ENCODE assay signal across 27 mouse cellular contexts in the genomic region with DNA sequence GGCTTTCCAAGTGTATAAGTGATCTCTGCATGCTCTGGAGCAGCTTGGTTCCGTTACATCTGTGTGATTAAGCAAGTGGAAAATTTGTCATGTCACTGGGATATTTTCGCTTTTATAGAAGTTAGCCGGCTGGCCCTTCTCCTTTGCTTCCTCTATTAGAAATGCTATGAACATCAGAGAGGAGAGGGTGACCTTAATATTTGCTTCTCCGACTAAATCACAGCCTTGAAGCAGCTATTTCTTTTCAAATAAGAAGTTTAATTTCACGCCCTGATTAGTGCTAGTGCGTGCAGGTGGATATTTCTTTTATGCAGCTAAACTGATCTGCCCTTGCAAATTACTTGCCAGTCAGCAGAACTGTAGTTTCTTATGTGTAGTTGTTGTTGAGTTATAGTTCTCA. TPM values are rescaled to one million over a fixed set of nuclear protein-coding genes. Genes with fewer than 3 reads are reported as not detected.
DNase-seq lines count a peak whose midpoint lies in the region; ATAC-seq and TF ChIP-seq lines count a peak whose summit lies in the region.
"Had no signal": no experiment of that assay in that cellular context is flagged by ENCODE, and none has a peak within 500 bp of the region (broad histone marks: within the 10 kb centered on the region; RNA-seq: fewer than 3 reads in every experiment).

No protein-coding gene starts in this region.

- DNase-seq in kidney, postnatal 10 days = peak; percentile 26
- no peak for DNase-seq in kidney, postnatal 36 days
- DNase-seq in lung, postnatal 0 days (ENCODE audit: low spot score) = peak; percentile 59
- no peak for DNase-seq in lung, adult 18-20 months
- peak; percentile 19 for DNase-seq in Muller cell, postnatal 12 days (ENCODE audit: inconsistent ontology term)
- peak; percentile 12 for DNase-seq in retina, embryonic 14.5 days (ENCODE audit: low spot score)
- DNase-seq in heart, adult 9 months (ENCODE audit: low spot score in 2 of 2) = no peak
- DNase-seq: adrenal gland, postnatal 25 days; cerebellum, postnatal 14 days; forebrain, postnatal 0 days; gastrocnemius, postnatal 14 days; heart, postnatal 4 days; liver, postnatal 0 days; lung, postnatal 4 days; right cerebral cortex, postnatal 14 days; thymus, postnatal 4 days had no signal

- no peaks in the 10 kb centered on the region for H3K9me3 ChIP-seq in lung, postnatal 0 days (ENCODE audit: low read length)
- H3K9me3 ChIP-seq: heart, embryonic 10.5 days; heart, embryonic 15.5 days; hindbrain, embryonic 13.5 days; limb, embryonic 13.5 days; liver, embryonic 12.5 days; megakaryocyte, embryonic 14.5 days; neural tube, embryonic 13.5 days had no signal

- no peak overlapping the region for H3K4me3 ChIP-seq in lung, postnatal 0 days (ENCODE audit: low read depth, low read length)
- H3K4me3 ChIP-seq: erythroblast, embryonic 14.5 days; heart, embryonic 10.5 days; heart, embryonic 15.5 days; hindbrain, embryonic 13.5 days; left cerebral cortex, adult 2 months; limb, embryonic 13.5 days; liver, embryonic 12.5 days; megakaryocyte, embryonic 14.5 days; neural tube, embryonic 13.5 days had no signal

- TF ChIP-seq CTCF in lung, postnatal 0 days (IDR thresholded peaks at IDR 0.05) = no peak

- WGBS in lung, postnatal 0 days = 78% methylated on average over 6 of the region's 6 CpGs

- TF ChIP-seq EP300 in lung, postnatal 0 days (IDR thresholded peaks at IDR 0.05) = no peak

- no peak for ATAC-seq in lung, postnatal 0 days
- ATAC-seq: CD4-positive, CD25-positive, alpha-beta regulatory T cell, adult 4 months; forebrain, postnatal 0 days; intestine, embryonic 16.5 days; liver, embryonic 12.5 days; liver, postnatal 0 days had no signal

- no peak overlapping the region for H3K4me2 ChIP-seq in lung, postnatal 0 days (replicated peaks; ENCODE audit: low read depth, low read length)
- H3K4me2 ChIP-seq: heart, embryonic 15.5 days; hindbrain, embryonic 13.5 days; limb, embryonic 13.5 days; liver, embryonic 12.5 days; neural tube, embryonic 13.5 days had no signal

- H3K27ac ChIP-seq in lung, postnatal 0 days (ENCODE audit: low read length) = no peak overlapping the region
- H3K27ac ChIP-seq: heart, embryonic 10.5 days; heart, embryonic 15.5 days; hindbrain, embryonic 13.5 days; left cerebral cortex, adult 2 months; limb, embryonic 13.5 days; liver, embryonic 12.5 days; neural tube, embryonic 13.5 days had no signal

- H3K36me3 ChIP-seq in lung, postnatal 0 days (ENCODE audit: insufficient read depth, low read length) = no peaks in the 10 kb centered on the region

- H3K4me1 ChIP-seq in lung, postnatal 0 days (ENCODE audit: insufficient read depth, low read depth, low read length) = no peaks in the 10 kb centered on the region
- H3K4me1 ChIP-seq: limb, embryonic 13.5 days; liver, embryonic 12.5 days; megakaryocyte, embryonic 14.5 days; neural tube, embryonic 13.5 days had no signal

- H3K27me3 ChIP-seq in lung, postnatal 0 days (replicated peaks; ENCODE audit: insufficient read depth, low read length) = no peaks in the 10 kb centered on the region
- H3K27me3 ChIP-seq: heart, embryonic 15.5 days; hindbrain, embryonic 13.5 days; limb, embryonic 13.5 days; liver, embryonic 12.5 days; megakaryocyte, embryonic 14.5 days; neural tube, embryonic 13.5 days had no signal

- H3K9ac ChIP-seq in lung, postnatal 0 days (replicated peaks; ENCODE audit: low read depth) = no peak overlapping the region
- H3K9ac ChIP-seq: forebrain, postnatal 0 days; heart, embryonic 15.5 days; hindbrain, embryonic 13.5 days; limb, embryonic 13.5 days; liver, embryonic 12.5 days; liver, postnatal 0 days; neural tube, embryonic 13.5 days had no signal

RNA-seq across cellular contexts. Expression of gene Btrc, which starts 25.0 kb away (rescaled TPM):
- polyA plus RNA-seq in lung, postnatal 0 days (2015; fragmentation: Nextera tagmentation; extraction: Ambion mirVana) = 20.7 and 25.6 TPM in 2 replicates

Comparison
In these comparisons a context has a peak if more than half of its experiments do, and no peak if none do; other contexts are left out.
1. DNase-seq: peak in kidney, postnatal 10 days (single experiment), lung, postnatal 0 days (single experiment), Muller cell, postnatal 12 days (single experiment) and retina, embryonic 14.5 days (single experiment); none in kidney, postnatal 36 days (0 of 2), lung, adult 18-20 months (0 of 2) and heart, adult 9 months (0 of 2).